Mouse (Mus musculus) gastrocnemius, adult 8-10 months (tissue): ENCODE data around the gene 2410015M20Rik. TPM values are rescaled to one million over a fixed set of nuclear protein-coding genes. Genes with fewer than 3 reads are reported as not detected.
A peak's percentile ranks its signal among the peaks of the same experiment; 100 is the strongest.
"Not testable (repeated sequence)": the region's sequence is repeated elsewhere in the genome, so short reads cannot be mapped to it uniquely, and the experiment has no call there.

ENCODE experiments used
- DNase-seq, 2 experiments: peaks; one replicate each; pipeline ENCODE4 v3.0.0; 2022; ENCODE audit warnings: low spot score in 2 of 2
- total RNA-seq, 4 experiments: library from RNA; stranded (reverse); gene quantifications; 2 replicates each; pipeline ENCODE4 v1.2.4; 2022

2410015M20Rik gene
- total RNA-seq, 4 experiments from 2014 or later: 119 to 142 (median 131) TPM

DNA sequence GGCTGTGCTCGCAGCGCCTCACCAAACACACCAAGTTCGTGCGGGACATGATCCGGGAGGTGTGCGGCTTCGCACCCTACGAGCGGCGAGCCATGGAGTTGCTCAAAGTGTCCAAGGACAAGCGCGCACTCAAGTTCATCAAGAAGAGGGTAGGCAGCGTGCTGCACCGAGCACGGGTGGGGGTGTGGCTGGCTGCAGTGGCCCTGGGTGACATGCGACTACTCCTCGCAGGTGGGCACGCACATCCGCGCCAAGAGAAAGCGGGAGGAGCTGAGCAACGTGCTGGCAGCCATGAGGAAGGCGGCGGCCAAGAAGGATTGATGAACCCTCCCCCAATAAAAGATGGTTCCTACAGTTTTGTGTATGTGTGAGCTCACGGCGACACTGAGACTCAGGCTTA, 4.3 kb upstream of the 2410015M20Rik start:
- not testable (repeated sequence) for DNase-seq

- DNase-seq: peak; percentile 89 to 93
Measured at GRCm38 (mm10) chr17:56613236-56613844, 3.8 kb upstream of the 2410015M20Rik start, which contains the start of gene Rpl36. Gene Rpl36 (plus strand): TSS chr17:56613416.

DNA sequence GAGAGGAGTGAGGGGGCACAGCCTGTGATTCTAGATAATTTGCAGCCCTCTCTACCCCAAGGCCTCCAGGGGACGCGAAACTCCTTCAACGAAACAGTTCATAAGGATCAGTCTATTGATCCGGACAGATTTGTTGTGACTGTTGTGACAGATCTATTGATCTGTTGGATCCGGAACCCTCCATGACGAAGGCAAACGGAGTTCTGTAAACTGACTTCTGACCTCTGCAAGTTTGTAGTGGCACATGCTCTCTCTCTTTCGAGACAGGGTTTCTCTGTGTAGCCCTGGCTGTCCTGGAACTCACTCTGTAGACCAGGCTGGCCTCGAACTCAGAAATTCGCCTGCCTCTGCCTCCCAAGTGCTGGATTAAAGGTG, 3.0 kb upstream of the 2410015M20Rik start:
- not testable (repeated sequence) for DNase-seq

- DNase-seq: no peak
Measured at GRCm38 (mm10) chr17:56611861-56612564, 2.4 kb upstream of the 2410015M20Rik start.

- no peak for DNase-seq
Measured at GRCm38 (mm10) chr17:56611323-56611722, 1.8 kb upstream of the 2410015M20Rik start.

DNA sequence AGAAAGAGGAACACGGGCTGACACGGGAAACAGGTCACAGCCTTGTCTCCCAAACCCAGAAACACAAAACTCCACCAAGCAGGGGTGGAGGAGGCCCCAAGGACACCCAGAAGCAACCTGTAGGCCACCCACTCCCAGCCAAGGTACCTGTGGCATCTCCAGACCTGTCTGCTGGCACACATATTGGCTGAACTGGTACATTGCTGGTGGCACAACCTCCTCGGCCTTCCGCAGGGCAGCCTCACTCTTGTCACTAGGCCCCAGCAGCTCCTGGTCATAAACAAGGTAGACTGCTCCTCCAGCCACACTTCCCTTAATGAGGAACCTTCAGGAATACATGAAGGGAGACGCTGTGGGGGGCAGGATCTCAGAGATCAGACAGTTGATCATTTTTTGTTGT, 872 bp downstream of the 2410015M20Rik start:
- DNase-seq: no peak

GRCm38 (mm10) chr17:56607521-56608062, 2.0 kb downstream of the 2410015M20Rik start:
- no peak for DNase-seq

DNA sequence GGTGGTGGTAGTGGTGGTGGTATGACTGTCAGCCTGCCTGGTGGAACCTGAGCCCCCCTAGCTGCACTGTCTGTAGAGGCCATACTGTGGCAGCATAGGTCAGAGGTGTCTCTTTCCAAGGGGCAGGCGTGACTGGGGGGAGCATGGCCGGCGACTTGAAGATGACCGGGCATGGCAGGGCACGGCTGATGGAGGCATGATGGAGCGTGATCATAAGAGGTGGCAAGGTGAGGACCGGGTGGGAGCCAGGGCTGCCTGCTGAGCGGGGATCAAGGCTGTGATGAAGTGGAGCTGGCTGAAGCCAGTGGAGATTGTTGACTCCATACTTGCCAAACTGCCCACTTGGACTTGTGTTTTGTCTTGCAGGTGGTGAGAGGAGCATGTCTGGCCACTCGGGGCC, 4.1 kb downstream of the 2410015M20Rik start:
- no peak for DNase-seq

DNA sequence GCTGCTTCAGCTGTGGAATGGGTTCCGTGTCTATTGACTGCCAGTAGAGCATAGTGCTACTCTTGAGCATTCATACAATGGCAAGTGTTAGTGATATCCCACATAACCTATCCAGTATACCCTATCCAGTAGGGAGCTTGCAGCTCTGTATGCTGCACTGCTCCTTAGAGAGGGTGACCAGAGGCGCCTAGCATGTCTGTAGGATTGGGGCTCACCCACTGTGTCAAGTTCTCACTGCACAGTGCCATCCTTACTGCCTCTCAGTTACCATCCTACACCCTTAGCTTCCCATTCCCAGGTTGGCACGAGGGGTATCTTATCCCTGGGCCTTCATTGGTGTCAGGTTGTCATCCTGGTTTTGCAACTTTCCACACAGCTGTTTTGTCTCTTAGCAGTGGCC, 5.1 kb downstream of the 2410015M20Rik start:
- no peak for DNase-seq

- DNase-seq: no peak
Measured at GRCm38 (mm10) chr17:56604070-56604380, 5.5 kb downstream of the 2410015M20Rik start.

GRCm38 (mm10) chr17:56603186-56604069, 6.1 kb downstream of the 2410015M20Rik start:
- no peak for DNase-seq

- no peak for DNase-seq
Measured at GRCm38 (mm10) chr17:56593527-56594271, 15.9 kb downstream of the 2410015M20Rik start.

- DNase-seq: no peak
Measured at GRCm38 (mm10) chr17:56592553-56592952, 17.0 kb downstream of the 2410015M20Rik start.

GRCm38 (mm10) chr17:56588921-56589320, 20.6 kb downstream of the 2410015M20Rik start:
- no peak for DNase-seq

- DNase-seq: no peak
Measured at GRCm38 (mm10) chr17:56587773-56588172, 21.8 kb downstream of the 2410015M20Rik start.

DNA sequence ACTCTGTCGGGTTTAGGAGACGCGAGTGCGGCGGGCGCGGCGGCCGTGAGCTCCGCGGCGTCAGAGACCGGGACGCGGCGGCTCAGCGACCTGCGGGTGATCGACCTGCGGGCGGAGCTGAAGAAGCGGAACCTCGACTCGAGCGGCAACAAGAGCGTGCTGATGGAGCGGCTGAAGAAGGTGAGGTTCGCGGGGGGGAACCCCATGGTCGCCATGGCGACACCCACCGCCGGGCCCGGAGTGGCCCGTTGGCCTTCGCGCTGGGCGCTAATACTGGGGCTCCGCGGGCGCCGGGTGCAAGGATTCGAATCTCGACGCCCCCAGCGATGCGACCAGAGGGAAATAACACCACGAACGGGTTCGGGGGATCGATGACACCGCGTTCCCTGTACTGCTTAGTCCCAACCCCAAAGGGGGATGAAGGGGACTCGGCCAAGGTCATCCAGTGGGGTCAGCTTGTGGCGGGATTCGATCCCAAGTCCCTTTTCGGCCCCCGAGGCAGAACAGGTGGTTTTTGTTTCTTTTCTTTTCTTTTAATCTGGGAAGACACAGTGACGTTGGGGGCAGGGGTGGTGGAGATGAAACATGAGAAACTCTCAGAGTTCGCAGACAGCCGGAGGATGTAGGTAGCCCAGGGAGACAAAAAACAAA, 24.3 kb downstream of the 2410015M20Rik start:
- DNase-seq: peak in 1 of 2 experiments; percentile 44

- DNase-seq: peak; percentile 96 to 99
Measured at GRCm38 (mm10) chr17:56584257-56585130, 25.1 kb downstream of the 2410015M20Rik start, which contains the start of the genes Safb2 and Safb. Gene Safb2 (minus strand): TSS chr17:56584585. Gene Safb (plus strand): TSS chr17:56584825.

DNA sequence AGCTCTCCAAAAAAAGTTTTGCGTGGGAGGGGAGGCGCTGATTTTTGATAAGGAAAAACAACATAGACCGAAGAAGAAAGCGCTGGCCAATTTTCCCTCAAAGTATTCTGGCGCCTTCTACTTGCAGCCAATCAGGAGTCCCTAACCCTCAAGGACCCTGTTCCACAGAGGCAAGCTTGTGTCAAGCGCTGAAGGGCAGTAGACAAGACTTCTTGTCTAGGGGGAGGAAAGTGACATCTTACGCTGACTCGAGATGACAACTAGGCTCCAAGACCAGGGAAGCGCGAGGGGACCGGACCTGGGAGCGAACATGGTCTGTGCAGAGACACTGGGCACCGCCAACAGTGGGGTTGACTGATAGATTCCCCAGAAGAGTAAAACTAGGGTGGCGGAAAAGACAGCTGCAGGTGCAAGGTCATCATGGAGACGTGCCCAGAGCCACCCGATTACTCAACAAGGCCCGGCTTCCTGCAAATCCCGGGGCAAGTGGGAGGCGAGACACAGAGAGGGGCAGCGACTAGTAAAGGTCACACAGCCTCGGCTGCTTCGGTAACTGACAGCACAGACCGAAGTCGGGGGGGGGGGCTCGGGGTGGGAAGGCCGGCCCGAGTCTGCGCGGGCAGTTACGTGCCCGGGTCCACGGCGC, 25.8 kb downstream of the 2410015M20Rik start:
- DNase-seq: peak; percentile 43 to 64

DNA sequence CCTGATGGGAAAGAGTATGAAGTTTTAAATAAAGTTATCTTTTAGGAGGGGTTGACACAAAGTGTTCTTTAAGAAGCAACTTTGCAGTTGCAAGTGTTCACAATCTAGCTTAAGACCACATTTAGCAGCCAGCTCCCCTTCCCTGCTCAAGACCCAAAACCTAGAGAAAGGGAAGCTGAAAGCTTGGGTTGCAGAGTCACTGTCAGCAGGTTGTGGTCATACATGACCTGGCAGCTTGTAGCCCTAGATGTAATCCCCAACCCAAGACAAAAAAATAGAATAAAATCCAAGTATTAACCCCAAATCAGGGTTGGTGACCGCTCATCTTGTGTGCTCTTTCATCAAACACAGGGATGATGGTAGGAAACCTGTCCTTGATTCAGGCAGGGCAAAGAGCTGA, 26.5 kb downstream of the 2410015M20Rik start:
- no peak for DNase-seq
